Mouse (Mus musculus) spleen, postnatal 14 days (tissue): ENCODE data around the gene Hoxb5.
A peak's percentile ranks its signal among the peaks of the same experiment; 100 is the strongest.

Experiments
- DNase-seq, 2 experiments: peaks; one replicate each; pipeline ENCODE4 v3.0.0; 2021 to 2022; ENCODE audit warnings: low spot score in 2 of 2

Gene Hoxb5

GRCm38 (mm10) chr11:96288455-96289221 is 14.5 kb upstream of the Hoxb5 start:
- no peak for DNase-seq

GRCm38 (mm10) chr11:96289293-96289692 is 13.8 kb upstream of the Hoxb5 start:
- no peak for DNase-seq

GRCm38 (mm10) chr11:96289837-96290236 is 13.3 kb upstream of the Hoxb5 start:
- DNase-seq, result no peak

- DNase-seq, result no peak
Measured at GRCm38 (mm10) chr11:96290705-96291355, 12.3 kb upstream of the Hoxb5 start.

GRCm38 (mm10) chr11:96291681-96292564 is 11.2 kb upstream of the Hoxb5 start, which contains the start of gene Hoxb6:
Hoxb6 (plus strand) TSS chr11:96292476.
- no peak for DNase-seq

GRCm38 (mm10) chr11:96292565-96293301 is 10.4 kb upstream of the Hoxb5 start:
- DNase-seq, result no peak

GRCm38 (mm10) chr11:96293302-96293921 is 9.7 kb upstream of the Hoxb5 start:
- no peak for DNase-seq

- peak in 1 of 2 experiments; percentile 47 for DNase-seq
Measured at GRCm38 (mm10) chr11:96294245-96295091, 8.7 kb upstream of the Hoxb5 start.

GRCm38 (mm10) chr11:96295092-96295835 is 7.9 kb upstream of the Hoxb5 start:
- DNase-seq, result no peak

GRCm38 (mm10) chr11:96296997-96297396 is 6.1 kb upstream of the Hoxb5 start:
- no peak for DNase-seq

GRCm38 (mm10) chr11:96297428-96297827 is 5.7 kb upstream of the Hoxb5 start:
- no peak for DNase-seq

GRCm38 (mm10) chr11:96297968-96298635 is 5.0 kb upstream of the Hoxb5 start:
- no peak for DNase-seq

- DNase-seq, result no peak
Measured at GRCm38 (mm10) chr11:96298895-96299667, 4.1 kb upstream of the Hoxb5 start.

- no peak for DNase-seq
Measured at GRCm38 (mm10) chr11:96299781-96300180, 3.4 kb upstream of the Hoxb5 start.

GRCm38 (mm10) chr11:96300354-96301063 is 2.6 kb upstream of the Hoxb5 start:
- DNase-seq, result no peak

GRCm38 (mm10) chr11:96301064-96301431 is 2.1 kb upstream of the Hoxb5 start:
- no peak for DNase-seq

GRCm38 (mm10) chr11:96301837-96302236 is 1.3 kb upstream of the Hoxb5 start:
- no peak for DNase-seq
